Mouse (Mus musculus) layer of hippocampus, adult 2 months (tissue): ENCODE results near the gene Kcnh1. TPM values are rescaled to one million over a fixed set of nuclear protein-coding genes. Genes with fewer than 3 reads are reported as not detected.
A peak's percentile ranks its signal among the peaks of the same experiment; 100 is the strongest.

Experiments
- DNase-seq, 2 experiments: peaks; one replicate each; pipeline ENCODE4 v3.0.0; 2022; ENCODE audit warnings: low spot score in 2 of 2
- H3K27ac ChIP-seq: fragments of 200-600 bp; 2 replicates; pipeline ENCODE4 v1.8.1; 2022
- H3K4me3 ChIP-seq: fragments of 200-600 bp; 2 replicates; pipeline ENCODE4 v1.8.1; 2022; ENCODE audit warnings: mild to moderate bottlenecking
- CTCF ChIP-seq: fragments of 200-600 bp; conservative IDR thresholded peaks from 2 replicates; pipeline ENCODE4 v1.8.1; 2022; ENCODE audit warnings: antibody characterized with exemption, mild to moderate bottlenecking, moderate library complexity
- total RNA-seq, 2 experiments: library from RNA; stranded (reverse); gene quantifications; 2 replicates each; pipeline ENCODE4 v1.2.3; 2021

Gene Kcnh1
- total RNA-seq, 2 experiments from 2014 or later = 36.8 to 37.2 TPM

DNA sequence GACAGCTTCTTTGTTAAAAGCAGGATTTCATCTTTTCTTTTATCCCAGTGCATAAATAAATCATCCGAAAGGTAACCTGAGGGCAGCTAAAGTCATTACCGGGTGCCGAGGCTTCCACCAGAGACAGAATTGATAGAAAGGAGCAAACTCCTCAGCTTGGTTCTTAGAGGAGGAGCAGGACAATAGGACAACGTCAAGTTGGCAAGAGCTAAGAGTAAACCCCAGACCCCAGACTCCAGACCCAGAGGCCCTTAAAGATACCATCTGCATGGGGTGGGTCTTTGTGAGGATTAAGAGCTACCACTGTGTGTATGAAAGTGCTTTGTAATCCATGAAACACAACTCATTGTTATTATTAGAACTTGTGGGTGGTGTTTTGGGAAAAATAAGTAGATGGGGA, 121.9 kb downstream of the Kcnh1 start:
- DNase-seq = no peak
- Histone ChIP-seq H3K27ac (peak overlapping the region; percentile 83), H3K4me3 (no peak overlapping the region)
- no peak for TF ChIP-seq CTCF

DNA sequence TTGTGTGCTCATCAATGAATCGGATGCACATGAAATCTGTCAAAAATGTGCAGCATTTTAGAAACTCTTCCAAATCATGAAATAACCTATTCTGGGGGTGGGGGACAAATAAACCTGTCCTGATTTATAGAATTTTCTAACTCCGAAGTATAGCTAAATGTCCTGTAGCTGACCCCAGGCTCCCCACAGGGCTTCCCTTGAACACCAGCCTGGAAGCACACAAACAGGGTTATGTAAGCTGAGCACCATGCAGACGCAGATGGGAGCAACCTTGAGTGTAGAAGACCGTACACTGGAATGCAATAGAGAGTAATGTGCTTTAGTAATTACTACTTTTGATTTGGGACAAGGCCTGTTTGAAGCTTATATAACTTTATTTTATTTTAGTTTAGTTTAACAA, 122.4 kb downstream of the Kcnh1 start:
- H3K4me3 ChIP-seq = no peak overlapping the region
- H3K27ac ChIP-seq = peak overlapping the region; percentile 83
- no peak for TF ChIP-seq CTCF
- no peak for DNase-seq

DNA sequence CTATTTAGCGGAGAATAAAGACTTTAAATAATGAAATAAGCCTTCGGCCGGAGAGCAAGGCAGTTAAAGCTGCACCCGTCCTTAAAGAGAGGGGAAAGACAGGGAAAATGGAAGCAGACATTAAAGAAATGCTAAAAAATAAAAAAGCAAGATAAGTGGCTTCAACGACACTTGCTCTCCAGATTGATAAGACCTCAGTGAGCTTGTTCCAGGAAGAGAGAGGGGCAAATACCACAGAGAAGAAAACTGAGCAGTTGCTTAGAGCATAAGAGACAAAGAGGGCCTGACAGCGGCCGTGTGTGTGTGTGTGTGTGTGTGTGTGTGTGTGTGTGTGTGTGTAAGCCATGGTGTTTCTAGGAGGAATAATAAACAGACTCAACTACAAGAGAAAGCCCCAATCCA, 123.0 kb downstream of the Kcnh1 start:
- H3K4me3 ChIP-seq = no peak overlapping the region
- TF ChIP-seq CTCF = no peak
- H3K27ac ChIP-seq = peak overlapping the region; percentile 83
- no peak for DNase-seq

DNA sequence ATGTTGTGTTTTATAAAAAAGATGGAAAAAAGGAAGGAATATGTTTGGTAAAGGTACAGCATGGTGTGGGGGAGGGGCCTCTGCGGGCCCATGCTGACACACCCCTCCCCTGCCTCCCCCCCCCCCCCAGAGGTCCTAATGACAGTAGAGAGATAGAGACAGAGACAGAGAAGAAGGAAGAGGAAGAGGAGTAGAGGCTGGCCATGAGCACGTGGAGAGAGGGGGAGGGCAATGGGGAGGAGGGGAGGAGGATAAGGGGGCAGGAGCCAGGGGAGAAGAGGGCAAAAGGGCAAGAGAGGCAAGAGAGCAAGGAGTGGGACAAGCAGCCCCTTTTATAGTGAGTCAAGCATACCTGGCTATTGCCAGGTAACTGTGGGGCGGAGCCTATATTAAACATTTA, 123.5 kb downstream of the Kcnh1 start:
- no peak for TF ChIP-seq CTCF
- no peak for DNase-seq
- H3K4me3 ChIP-seq = no peak overlapping the region
- H3K27ac ChIP-seq = no peak overlapping the region

DNA sequence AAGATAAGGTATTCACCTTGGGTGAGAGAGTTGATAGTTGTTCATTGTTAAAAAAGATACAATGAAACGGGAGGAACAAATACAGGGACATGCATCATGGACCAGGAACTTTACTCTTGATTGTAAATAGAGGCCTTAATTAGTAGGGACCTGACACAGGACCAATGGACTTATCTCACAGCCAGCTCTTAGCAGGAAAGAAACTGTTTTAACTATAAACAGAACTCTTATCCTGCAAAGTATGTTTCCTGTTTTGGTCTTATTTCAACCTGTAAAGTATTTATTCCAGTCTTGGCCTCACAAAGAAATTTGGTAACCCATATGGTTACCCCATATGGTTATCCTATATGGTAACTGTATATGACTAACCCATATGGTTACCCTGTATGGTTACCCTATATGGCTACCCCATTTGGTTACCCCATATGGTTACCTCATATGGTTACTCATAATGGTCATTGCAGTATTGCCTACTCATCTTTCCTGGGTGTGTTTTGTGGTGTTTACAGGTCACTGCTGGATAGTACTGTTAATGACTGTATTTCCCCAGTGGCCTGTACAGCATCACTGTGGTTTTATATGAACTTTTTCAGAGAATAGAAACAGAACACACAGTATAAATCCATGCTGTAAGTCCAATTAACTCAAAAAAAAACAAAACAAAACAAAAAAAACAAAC, 125.0 kb downstream of the Kcnh1 start:
- no peak for TF ChIP-seq CTCF
- H3K27ac ChIP-seq = peak overlapping the region; percentile 55; the same call in 1 of the 2 replicates
- H3K4me3 ChIP-seq = no peak overlapping the region
- no peak for DNase-seq

DNA sequence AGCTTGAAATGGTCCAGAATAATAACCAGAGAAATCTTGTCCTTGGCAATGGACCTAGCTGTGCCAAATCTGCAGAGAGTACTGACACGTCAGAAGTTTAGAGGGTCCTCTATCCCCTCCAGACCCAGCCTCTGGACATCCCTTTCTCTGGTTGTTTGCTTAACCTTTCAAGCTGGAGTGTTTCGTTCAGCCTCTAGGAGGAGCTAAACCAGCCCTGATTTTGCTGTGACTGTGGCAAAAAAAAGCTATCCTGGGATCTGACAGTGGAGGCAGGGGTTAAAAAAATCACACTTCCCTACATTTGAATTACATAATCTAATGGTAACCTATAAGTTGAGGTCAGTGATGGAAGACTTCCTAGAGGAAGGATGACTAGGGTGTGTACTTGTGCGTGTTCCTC, 133.6 kb downstream of the Kcnh1 start:
- H3K27ac ChIP-seq = no peak overlapping the region
- no peak for DNase-seq
- peak; percentile 67 for TF ChIP-seq CTCF
- H3K4me3 ChIP-seq = no peak overlapping the region

DNA sequence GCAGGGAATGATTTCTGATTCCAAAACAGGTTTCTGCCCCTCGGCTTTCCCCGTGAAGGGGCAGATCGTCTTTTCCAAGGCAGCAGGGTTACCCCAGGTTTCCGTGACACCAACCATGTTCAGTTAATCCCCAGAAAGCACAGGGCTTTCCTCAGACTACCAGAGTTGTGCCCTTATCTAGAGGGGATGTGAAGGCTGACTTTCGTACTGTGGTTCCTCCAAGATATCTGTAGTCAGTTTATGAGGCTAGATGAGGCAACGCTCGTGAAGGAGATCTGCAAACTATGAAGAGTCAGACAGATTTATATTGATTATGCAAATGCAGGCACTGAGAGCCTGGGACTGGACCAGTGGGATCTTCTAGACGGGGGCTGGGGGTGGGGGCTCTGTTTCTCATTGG, 136.5 kb downstream of the Kcnh1 start:
- Histone ChIP-seq H3K27ac (no peak overlapping the region), H3K4me3 (no peak overlapping the region)
- no peak for DNase-seq
- TF ChIP-seq CTCF = no peak

DNA sequence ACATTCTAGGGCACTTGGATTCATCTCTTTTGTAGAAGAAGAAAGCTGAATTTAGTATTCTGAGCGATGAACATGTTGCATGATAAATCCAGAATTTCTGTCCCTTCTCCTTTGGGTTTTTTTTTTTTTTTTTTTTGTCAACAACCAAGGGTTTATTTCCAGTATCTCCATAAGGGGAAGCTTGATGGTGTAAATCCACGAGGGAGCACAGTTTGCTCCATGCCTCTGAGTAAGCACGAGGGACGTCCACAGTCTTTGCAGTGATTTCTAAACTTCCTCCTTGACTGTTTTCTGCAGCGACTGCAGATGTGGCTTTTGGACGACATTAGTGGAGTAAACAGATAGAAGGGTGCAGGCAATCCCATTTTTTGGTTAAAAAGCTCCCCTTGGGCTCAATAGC, 140.6 kb downstream of the Kcnh1 start:
- Histone ChIP-seq H3K27ac (no peak overlapping the region), H3K4me3 (no peak overlapping the region)
- no peak for DNase-seq
- no peak for TF ChIP-seq CTCF

DNA sequence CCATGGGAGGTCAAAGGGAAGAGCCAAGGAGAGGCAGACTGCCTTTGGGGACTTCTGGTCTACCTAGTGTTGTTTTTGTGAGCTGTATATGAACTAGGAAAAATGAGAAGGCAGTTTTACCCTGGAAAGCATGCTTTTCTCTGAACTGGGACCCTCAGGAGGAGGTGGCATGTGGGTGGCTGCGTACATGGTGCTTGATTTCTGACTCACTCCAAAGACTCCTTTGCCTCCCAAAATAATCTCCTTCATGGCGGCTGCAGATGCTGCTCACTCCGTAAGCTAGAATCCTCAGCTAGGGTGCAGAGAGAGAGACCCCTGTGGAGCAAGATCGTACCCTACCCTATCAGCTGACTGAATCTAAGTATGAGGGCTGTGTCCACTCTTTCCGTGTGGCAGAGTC, 145.5 kb downstream of the Kcnh1 start:
- H3K27ac ChIP-seq = no peak overlapping the region
- DNase-seq = no peak
- TF ChIP-seq CTCF = no peak
- no peak overlapping the region for H3K4me3 ChIP-seq

DNA sequence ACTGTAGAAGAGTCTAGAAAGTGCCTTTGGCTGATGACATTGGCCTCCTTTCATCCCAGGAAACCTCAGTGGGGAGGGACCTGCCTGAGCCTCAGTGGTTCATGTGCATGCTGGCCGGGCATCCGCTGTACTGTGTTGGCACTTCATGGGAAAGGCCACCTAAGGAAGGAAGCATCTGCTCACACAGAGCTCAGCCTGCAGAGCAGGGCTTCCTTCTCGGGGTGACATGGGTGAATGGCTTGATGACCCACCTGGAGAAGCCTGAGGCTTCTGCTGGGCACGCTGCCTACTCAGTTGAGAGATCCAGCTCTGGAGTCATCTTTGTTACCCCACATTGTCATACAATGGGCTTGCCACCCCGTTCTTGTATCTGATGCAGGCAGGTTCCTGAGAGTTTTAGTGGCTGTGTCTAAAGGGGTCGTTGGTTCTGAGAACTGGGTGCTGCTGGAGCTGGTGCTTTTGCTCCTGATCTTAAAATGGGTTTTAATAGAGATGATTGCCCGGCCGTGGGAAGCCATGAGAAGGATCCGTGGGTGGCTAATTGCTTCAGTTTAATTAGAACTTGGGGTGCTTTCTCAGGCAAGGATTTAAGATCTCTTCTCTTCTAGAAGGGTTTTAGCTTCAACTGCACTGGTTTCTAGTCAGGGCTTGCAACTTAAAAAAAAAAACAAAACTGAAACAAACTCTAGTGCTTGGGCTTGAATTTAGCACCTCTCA, 148.9 kb downstream of the Kcnh1 start:
- no peak for DNase-seq
- TF ChIP-seq CTCF = no peak
- Histone ChIP-seq H3K4me3 (no peak overlapping the region), H3K27ac (peak overlapping the region; percentile 58; the same call in 1 of the 2 replicates)

DNA sequence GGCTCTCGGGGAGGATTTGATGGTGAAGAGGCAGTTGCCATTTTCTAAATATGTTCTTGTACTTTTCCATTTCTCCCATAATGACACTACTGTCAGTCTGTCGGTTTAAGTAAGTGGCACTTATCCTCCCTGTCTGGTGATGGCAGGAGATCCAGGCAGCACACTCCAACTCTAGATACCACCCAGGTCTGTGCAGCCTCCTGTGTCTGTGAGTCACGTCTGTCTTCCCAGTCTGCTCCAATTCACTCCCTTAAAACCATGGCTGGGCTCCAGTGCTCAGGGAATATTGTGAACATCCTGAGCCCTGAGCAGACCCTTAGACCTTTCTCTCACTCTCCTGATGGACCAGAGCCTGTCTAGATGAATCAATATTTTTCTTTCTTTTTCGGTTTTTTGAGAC, 151.2 kb downstream of the Kcnh1 start:
- Histone ChIP-seq H3K4me3 (no peak overlapping the region), H3K27ac (peak overlapping the region; percentile 58)
- DNase-seq = peak; percentile 33 to 37
- TF ChIP-seq CTCF = no peak

DNA sequence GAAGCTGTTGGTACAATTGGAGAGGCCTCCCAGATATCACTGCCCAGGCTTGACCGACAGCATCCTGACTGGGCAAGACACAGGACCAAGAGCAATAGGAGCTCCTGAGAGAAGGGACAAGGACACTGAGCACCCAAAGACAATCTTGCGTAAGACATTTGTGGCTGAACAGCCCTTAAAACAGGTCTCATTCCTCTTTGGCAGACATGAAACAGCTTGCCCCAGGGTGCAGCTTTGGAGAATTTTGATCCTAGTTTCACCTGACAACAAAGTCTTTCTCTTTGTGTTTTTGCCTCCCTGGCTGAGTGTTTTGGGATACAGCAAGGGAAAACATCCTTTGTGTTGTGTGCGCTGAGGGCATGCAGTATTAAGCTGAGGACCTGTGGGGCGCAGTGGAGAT, 153.4 kb downstream of the Kcnh1 start:
- no peak for DNase-seq
- Histone ChIP-seq H3K4me3 (no peak overlapping the region), H3K27ac (peak overlapping the region; percentile 58)
- no peak for TF ChIP-seq CTCF

DNA sequence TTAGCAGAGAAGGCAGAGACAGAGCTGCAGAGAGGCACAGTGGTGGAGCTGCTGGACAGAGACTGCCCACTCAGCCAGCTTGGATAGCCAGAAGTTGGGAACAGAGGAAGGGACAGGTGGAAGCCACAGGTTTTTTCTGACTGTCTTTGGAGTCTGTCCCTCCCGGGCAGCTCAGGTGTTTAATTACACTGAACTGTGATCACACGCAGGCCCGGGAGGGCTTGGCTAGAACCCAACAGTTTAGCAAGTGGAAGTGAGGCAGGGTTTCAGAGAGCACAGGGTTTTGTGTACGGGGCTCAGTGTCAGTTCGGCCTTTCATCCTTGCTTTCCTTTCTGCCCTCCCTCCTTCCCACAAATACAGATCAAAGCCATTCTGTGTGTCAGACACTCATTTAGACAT, 156.8 kb downstream of the Kcnh1 start:
- Histone ChIP-seq H3K4me3 (no peak overlapping the region), H3K27ac (peak overlapping the region; percentile 49; the same call in 1 of the 2 replicates)
- no peak for DNase-seq
- TF ChIP-seq CTCF = no peak

DNA sequence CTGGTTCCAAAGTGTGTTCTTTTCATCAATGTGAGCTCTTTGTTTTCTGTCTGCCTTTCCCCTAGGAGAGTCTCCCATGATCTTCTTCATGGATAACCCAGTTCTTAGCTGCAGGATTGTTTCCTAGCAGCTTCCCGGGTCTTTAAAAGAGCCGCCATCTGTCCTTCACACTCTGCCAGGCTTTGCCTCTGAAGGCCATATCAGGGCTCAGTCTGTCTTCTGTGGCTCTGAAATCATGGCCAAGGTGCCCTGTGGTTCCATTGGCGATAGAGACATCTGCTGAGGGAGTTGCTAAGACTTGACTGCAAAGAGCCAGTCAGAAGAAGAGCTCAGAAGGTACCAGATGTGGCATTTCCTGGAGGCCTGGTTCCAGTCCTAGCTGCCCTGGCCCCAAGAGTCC, 165.7 kb downstream of the Kcnh1 start:
- no peak overlapping the region for H3K4me3 ChIP-seq
- no peak for DNase-seq
- no peak overlapping the region for H3K27ac ChIP-seq
- no peak for TF ChIP-seq CTCF
